Mouse (Mus musculus) myocyte (in vitro differentiated cells): ENCODE results near the gene Slc7a8. TPM values are rescaled to one million over a fixed set of nuclear protein-coding genes. Genes with fewer than 3 reads are reported as not detected.

Experiments used
- H3K27me3 ChIP-seq: one replicate; pipeline ENCODE4 v1.6.1; 2011; ENCODE audit not compliant: control insufficient read depth, insufficient read depth, insufficient read length
- H3K36me3 ChIP-seq: one replicate; pipeline ENCODE4 v1.6.1; 2011; ENCODE audit not compliant: control insufficient read depth, insufficient read depth
- H3K4me2 ChIP-seq: one replicate; pipeline ENCODE4 v1.6.1; 2011; ENCODE audit warnings: low read depth, control low read depth
- H3K4me3 ChIP-seq: one replicate; pipeline ENCODE4 v1.5.1; 2011; ENCODE audit warnings: mild to moderate bottlenecking, control low read depth, moderate library complexity
- H3K79me2 ChIP-seq: one replicate; pipeline ENCODE4 v1.6.1; 2011; ENCODE audit not compliant: control insufficient read depth, insufficient read depth
- H3ac ChIP-seq: one replicate; pipeline ENCODE4 v1.6.1; 2011; ENCODE audit not compliant: control insufficient read depth, insufficient read length
- CEBPB ChIP-seq: IDR thresholded peaks from 2 replicates; pipeline ENCODE4 v1.6.1; 2011; ENCODE audit warnings: mild to moderate bottlenecking, moderate library complexity; ENCODE audit not compliant: poor library complexity, insufficient read depth, severe bottlenecking
- E2F4 ChIP-seq: IDR thresholded peaks from one replicate; pipeline ENCODE4 v1.6.1; 2011; ENCODE audit warnings: mild to moderate bottlenecking, control low read depth, moderate library complexity; ENCODE audit not compliant: insufficient read depth
- MAX ChIP-seq: IDR thresholded peaks from one replicate; pipeline ENCODE4 v1.6.1; 2011; ENCODE audit warnings: low read depth, mild to moderate bottlenecking, control low read depth
- MYOD1 ChIP-seq, 3 experiments: IDR thresholded peaks; one replicate each; pipeline ENCODE4 v1.6.1; 2011; ENCODE audit warnings: control low read depth in 2 of 3, low read depth in 2 of 3, mild to moderate bottlenecking in 2 of 3, moderate library complexity in 1 of 3; ENCODE audit not compliant: insufficient read length in 2 of 3, control insufficient read depth in 1 of 3
- MYOG ChIP-seq, 3 experiments: IDR thresholded peaks; one replicate each; pipeline ENCODE4 v1.6.1; 2011; ENCODE audit warnings: control low read depth in 2 of 3, low read depth in 2 of 3, mild to moderate bottlenecking in 2 of 3; ENCODE audit not compliant: insufficient read length in 2 of 3, control insufficient read depth in 1 of 3, insufficient read depth in 1 of 3
- POLR2A ChIP-seq: IDR thresholded peaks from one replicate; pipeline ENCODE4 v1.6.1; 2011; ENCODE audit warnings: low read depth, mild to moderate bottlenecking, control low read depth, moderate library complexity; ENCODE audit not compliant: insufficient read length
- POLR2AphosphoS2 ChIP-seq: IDR thresholded peaks from one replicate; pipeline ENCODE4 v1.6.1; 2011; ENCODE audit warnings: low read depth, control low read depth; ENCODE audit not compliant: insufficient read length
- REST ChIP-seq: IDR thresholded peaks from one replicate; pipeline ENCODE4 v1.6.1; 2011; ENCODE audit warnings: mild to moderate bottlenecking, control low read depth, moderate library complexity; ENCODE audit not compliant: insufficient read depth, insufficient read length
- SRF ChIP-seq: IDR thresholded peaks from one replicate; pipeline ENCODE4 v1.6.1; 2011; ENCODE audit warnings: low read depth; ENCODE audit not compliant: control insufficient read depth, insufficient read length
- TCF12 ChIP-seq: IDR thresholded peaks from one replicate; pipeline ENCODE4 v1.6.1; 2011; ENCODE audit warnings: mild to moderate bottlenecking, control low read depth; ENCODE audit not compliant: poor library complexity, insufficient read depth, severe bottlenecking
- TCF3 ChIP-seq: IDR thresholded peaks from one replicate; pipeline ENCODE4 v1.6.1; 2011; ENCODE audit warnings: low read depth, control low read depth; ENCODE audit not compliant: insufficient read length
- USF1 ChIP-seq: IDR thresholded peaks from one replicate; pipeline ENCODE4 v1.6.1; 2011; ENCODE audit warnings: low read depth, mild to moderate bottlenecking, control low read depth, moderate library complexity
- polyA plus RNA-seq: library from polyadenylated mRNA; unstranded; fragments of >200 nt; fragmentation: generic; extraction: Trizol; gene quantifications from one replicate; pipeline ENCODE4 v1.2.1, GENCODE M21; 2012; ENCODE audit warnings: missing spikeins

Slc7a8 gene
- polyA plus RNA-seq, 1 experiment, result not detected

DNA sequence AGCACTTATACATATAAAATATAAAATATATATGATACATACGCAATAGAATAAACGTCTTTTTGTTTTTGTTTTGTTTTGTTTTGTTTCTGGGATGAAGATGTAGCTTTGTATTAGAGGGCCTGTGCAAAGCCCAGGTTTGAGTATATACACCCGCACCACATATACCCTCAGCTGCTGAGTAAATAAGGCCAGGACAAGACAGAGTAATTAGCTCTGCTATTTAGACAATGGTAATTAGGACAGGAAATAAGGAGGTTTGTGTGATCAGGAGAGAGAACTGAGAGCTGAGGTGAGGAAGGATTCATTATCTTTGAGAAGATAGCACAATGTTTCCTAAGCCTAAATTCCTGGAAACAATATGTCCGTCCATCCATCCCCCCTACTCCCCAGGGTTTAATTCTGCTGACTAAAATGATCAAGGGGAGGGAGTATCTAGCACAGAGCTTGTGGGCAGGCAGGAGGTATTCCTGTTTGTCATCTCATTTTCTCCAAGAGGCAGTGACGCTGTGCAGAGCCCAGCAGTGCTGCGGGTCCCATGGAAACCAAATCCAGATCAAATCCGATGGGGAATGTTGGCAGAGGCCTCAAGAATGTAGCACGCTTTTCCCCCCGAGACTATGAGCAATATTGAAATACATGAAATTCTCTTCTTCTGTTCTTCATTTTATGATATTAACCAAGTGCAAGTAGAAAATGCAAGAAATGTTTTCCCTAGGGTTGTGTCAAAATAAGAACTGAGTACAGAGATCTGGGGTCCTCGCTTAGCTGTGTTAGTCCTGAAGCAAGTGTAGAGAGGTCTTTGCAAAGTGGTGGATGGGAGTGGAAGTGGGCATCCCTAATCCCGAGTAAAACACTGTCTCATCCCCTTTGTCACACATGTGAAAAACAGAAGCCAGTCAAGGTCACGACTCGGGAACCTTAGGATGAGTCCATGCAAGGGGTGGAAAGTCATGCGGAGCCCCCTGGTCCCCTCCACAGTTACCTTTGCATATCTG lies 44.9 kb downstream of the Slc7a8 start:
- no peaks in the 10 kb centered on the region for H3K36me3 ChIP-seq
- no peak overlapping the region for H3K4me3 ChIP-seq
- no peak overlapping the region for H3K4me2 ChIP-seq
- no peak for TF ChIP-seq TCF12
- no peak overlapping the region for H3ac ChIP-seq
- H3K79me2 ChIP-seq, result no peaks in the 10 kb centered on the region
- H3K27me3 ChIP-seq, result peaks cover 46% of the 10 kb centered on the region

DNA sequence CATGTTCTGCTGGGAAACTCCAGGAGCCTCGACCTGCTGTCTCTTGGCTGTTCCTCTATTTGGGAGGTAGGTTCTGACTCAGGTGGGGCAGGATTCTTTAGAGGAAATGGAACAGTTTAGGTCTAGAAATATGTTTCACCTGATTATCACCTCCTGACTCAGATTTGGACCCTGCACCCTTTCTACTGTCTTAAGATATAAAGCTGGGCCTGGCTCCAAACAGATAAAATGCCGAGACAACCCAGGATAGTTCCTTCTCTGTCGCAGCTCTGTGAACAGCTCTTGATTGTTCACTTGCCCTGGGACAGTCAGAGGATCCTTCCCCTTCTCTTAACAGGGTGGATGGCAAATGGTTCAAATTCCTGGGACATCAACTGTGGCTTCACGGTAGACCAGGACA lies 46.5 kb downstream of the Slc7a8 start:
- TF ChIP-seq REST (no peak), TCF12 (no peak), USF1 (no peak), MYOG (IDR thresholded peaks at IDR 0.05; ENCODE audit: control insufficient read depth in 1 of 3, insufficient read depth in 1 of 3, insufficient read length in 2 of 3, low read depth in 2 of 3) (no peak), CEBPB (no peak)
- H3ac ChIP-seq, result no peak overlapping the region
- no peak overlapping the region for H3K4me2 ChIP-seq
- no peaks in the 10 kb centered on the region for H3K36me3 ChIP-seq
- H3K79me2 ChIP-seq, result no peaks in the 10 kb centered on the region
- no peak overlapping the region for H3K4me3 ChIP-seq
- peaks cover 52% of the 10 kb centered on the region for H3K27me3 ChIP-seq

DNA sequence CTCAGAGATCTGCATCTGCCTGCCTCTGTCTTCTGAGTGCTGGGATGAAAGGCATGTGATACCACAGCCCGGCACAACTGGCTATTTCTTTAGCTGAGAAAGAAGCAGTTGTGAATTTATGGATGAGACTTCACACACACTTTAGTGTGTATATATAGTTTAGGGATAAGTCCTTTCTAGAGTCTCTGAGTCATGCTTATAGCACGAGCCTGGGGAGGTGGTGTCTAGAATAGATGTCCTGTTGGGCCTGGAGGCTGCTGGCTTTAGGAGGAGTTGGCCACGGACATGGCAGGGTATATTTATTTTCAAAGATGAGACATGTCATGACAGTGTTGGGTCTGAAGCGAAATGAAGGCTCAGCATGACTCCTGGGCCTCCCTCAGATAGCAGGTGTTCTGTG lies 47.7 kb downstream of the Slc7a8 start:
- peaks cover 60% of the 10 kb centered on the region for H3K27me3 ChIP-seq
- H3K79me2 ChIP-seq, result no peaks in the 10 kb centered on the region
- no peak overlapping the region for H3K4me2 ChIP-seq
- TF ChIP-seq REST (no peak), POLR2AphosphoS2 (no peak), USF1 (no peak), POLR2A (no peak), MYOD1 (IDR thresholded peaks at IDR 0.05; ENCODE audit: control insufficient read depth in 1 of 3, insufficient read length in 2 of 3, low read depth in 2 of 3) (no peak), MAX (no peak), MYOG (IDR thresholded peaks at IDR 0.05; ENCODE audit: control insufficient read depth in 1 of 3, insufficient read depth in 1 of 3, insufficient read length in 2 of 3, low read depth in 2 of 3) (no peak), TCF12 (no peak), TCF3 (no peak), E2F4 (no peak), SRF (no peak), CEBPB (no peak)
- no peak overlapping the region for H3ac ChIP-seq
- H3K36me3 ChIP-seq, result no peaks in the 10 kb centered on the region
- H3K4me3 ChIP-seq, result no peak overlapping the region

DNA sequence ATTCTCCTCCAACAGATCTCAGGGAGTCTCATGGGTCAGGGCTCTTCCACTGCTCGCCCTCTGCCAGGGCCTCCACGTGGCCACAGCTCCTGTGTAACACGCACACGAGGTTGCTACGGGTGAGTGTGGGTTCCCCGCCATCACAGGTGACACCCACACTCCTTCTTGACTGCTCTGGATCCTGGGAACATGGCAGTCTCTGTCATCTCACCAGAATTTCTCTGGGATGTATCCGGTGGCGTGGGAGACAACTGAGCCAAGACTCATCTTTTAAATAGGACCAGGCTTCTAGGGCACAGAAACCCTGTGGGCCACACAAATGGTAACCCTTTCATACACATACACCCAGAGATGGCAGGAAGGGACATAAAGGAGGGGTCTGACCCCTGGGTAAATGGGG lies 49.5 kb downstream of the Slc7a8 start:
- no peak overlapping the region for H3K4me3 ChIP-seq
- H3K27me3 ChIP-seq, result peaks cover 52% of the 10 kb centered on the region
- no peak overlapping the region for H3K4me2 ChIP-seq
- no peak overlapping the region for H3ac ChIP-seq
- TF ChIP-seq POLR2A, result no peak
- TF ChIP-seq MYOG (IDR thresholded peaks at IDR 0.05; ENCODE audit: control insufficient read depth in 1 of 3, insufficient read depth in 1 of 3, insufficient read length in 2 of 3, low read depth in 2 of 3), result no peak
- no peak for TF ChIP-seq TCF12
- no peak for TF ChIP-seq MAX
- no peak for TF ChIP-seq POLR2AphosphoS2
- no peak for TF ChIP-seq REST
- TF ChIP-seq SRF, result no peak
- no peak for TF ChIP-seq MYOD1 (IDR thresholded peaks at IDR 0.05; ENCODE audit: control insufficient read depth in 1 of 3, insufficient read length in 2 of 3, low read depth in 2 of 3)
- no peak for TF ChIP-seq USF1
- TF ChIP-seq CEBPB, result no peak
- TF ChIP-seq E2F4, result no peak
- no peak for TF ChIP-seq TCF3
- no peaks in the 10 kb centered on the region for H3K79me2 ChIP-seq
- H3K36me3 ChIP-seq, result no peaks in the 10 kb centered on the region

DNA sequence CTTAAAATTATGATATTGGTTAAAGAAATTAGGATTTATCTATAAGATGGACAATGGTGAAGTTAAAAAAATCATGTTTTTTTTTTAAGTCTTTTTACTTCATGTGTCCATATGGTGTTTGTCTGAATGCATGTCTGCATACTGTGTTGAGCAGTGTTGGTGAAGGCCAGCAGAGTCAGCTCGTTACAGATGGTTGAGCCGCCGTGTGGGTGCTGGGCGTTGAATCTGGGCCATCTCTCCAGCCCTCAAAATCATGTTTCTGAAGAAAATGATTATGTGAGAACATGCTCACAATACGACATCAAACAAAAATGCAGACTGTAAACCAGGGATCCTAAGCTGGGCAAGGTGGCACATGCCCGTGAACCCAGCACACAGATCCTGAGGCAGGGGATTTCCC lies 51.4 kb downstream of the Slc7a8 start:
- no peaks in the 10 kb centered on the region for H3K36me3 ChIP-seq
- TF ChIP-seq USF1 (no peak), SRF (no peak), POLR2AphosphoS2 (no peak), TCF12 (no peak), CEBPB (no peak), TCF3 (no peak), MYOG (IDR thresholded peaks at IDR 0.05; ENCODE audit: control insufficient read depth in 1 of 3, insufficient read depth in 1 of 3, insufficient read length in 2 of 3, low read depth in 2 of 3) (no peak), MYOD1 (IDR thresholded peaks at IDR 0.05; ENCODE audit: control insufficient read depth in 1 of 3, insufficient read length in 2 of 3, low read depth in 2 of 3) (no peak), POLR2A (no peak)

More for the DNA sequence above, 51.4 kb downstream of the Slc7a8 start:
- H3K27me3 ChIP-seq, result peaks cover 41% of the 10 kb centered on the region
- no peaks in the 10 kb centered on the region for H3K79me2 ChIP-seq
- H3K4me2 ChIP-seq, result no peak overlapping the region
- no peak overlapping the region for H3K4me3 ChIP-seq
- H3ac ChIP-seq, result no peak overlapping the region
